Mouse (Mus musculus) limb, embryonic 11.5 days (tissue): ENCODE measurements around the gene Arfgap1. TPM values are rescaled to one million over a fixed set of nuclear protein-coding genes. Genes with fewer than 3 reads are reported as not detected.

ENCODE experiments used
- polyA plus RNA-seq: library from polyadenylated mRNA; unstranded; fragments of >200 nt; fragmentation: Nextera tagmentation; extraction: Ambion mirVana; gene quantifications from 2 replicates; pipeline ENCODE4 v1.2.1, GENCODE M21; 2014

Arfgap1 gene
- polyA plus RNA-seq, 1 experiment from 2014 or later = 69.3 TPM

Other genes starting within 250 kb of the Arfgap1 start
- gene Slc17a9, start 242.0 kb upstream of the Arfgap1 start, polyA plus RNA-seq = 0.09 and 0.45 TPM in 2 replicates
- not detected in 2 replicates for gene Bhlhe23, start 190.3 kb upstream of the Arfgap1 start, polyA plus RNA-seq
- gene Ythdf1, start 46.3 kb upstream of the Arfgap1 start, polyA plus RNA-seq = 80.5 and 83.1 TPM in 2 replicates
- gene Birc7, start 38.2 kb upstream of the Arfgap1 start, polyA plus RNA-seq = not detected in 2 replicates
- 3.6 and 7.8 TPM in 2 replicates for gene Nkain4, start 12.5 kb upstream of the Arfgap1 start, polyA plus RNA-seq
- 0.15 and 0.71 TPM in 2 replicates for gene Col20a1, start 19.3 kb downstream of the Arfgap1 start, polyA plus RNA-seq
- 0.95 and 2.8 TPM in 2 replicates for gene Chrna4, start 76.3 kb downstream of the Arfgap1 start, polyA plus RNA-seq
- gene Kcnq2, start 168.1 kb downstream of the Arfgap1 start, polyA plus RNA-seq = 0.11 and 0.25 TPM in 2 replicates
- 0.13 and 0.14 TPM in 2 replicates for gene Eef1a2, start 189.8 kb downstream of the Arfgap1 start, polyA plus RNA-seq
- gene Ppdpf, start 220.0 kb downstream of the Arfgap1 start, polyA plus RNA-seq = 422 and 444 TPM in 2 replicates
- 0.04 TPM in 1 of 2 replicates, not detected in the other for gene Ptk6, start 235.6 kb downstream of the Arfgap1 start, polyA plus RNA-seq
- gene Srms, start 246.0 kb downstream of the Arfgap1 start, polyA plus RNA-seq = 0.94 and 1.4 TPM in 2 replicates